24 mouse cellular contexts compared by ENCODE assay signal in genomic region chr13:112636498-112636897, GRCm38 (mm10). TPM values are rescaled to one million over a fixed set of nuclear protein-coding genes. Genes with fewer than 3 reads are reported as not detected.
DNase-seq lines count a peak whose midpoint lies in the region; ATAC-seq and TF ChIP-seq lines count a peak whose summit lies in the region.
"Had no signal": no experiment of that assay in that cellular context is flagged by ENCODE, and none has a peak within 500 bp of the region (broad histone marks: within the 10 kb centered on the region; RNA-seq: fewer than 3 reads in every experiment).

No protein-coding gene starts in this region.

- ATAC-seq in erythroid progenitor cell, adult 5-6 weeks (replicated peaks; ENCODE audit: low FRiP score, poor library complexity, severe bottlenecking), result peak; percentile 54; the same call in 1 of the 2 replicates
- ATAC-seq in liver, embryonic 14.5 days (ENCODE audit: insufficient read depth), result peak; percentile 66
- peak; percentile 62 for ATAC-seq in megakaryocyte-erythroid progenitor cell, adult 5-6 weeks (replicated peaks; ENCODE audit: low FRiP score, low TSS enrichment, poor library complexity, severe bottlenecking)
- no peak for ATAC-seq in forebrain, embryonic 12.5 days (ENCODE audit: low FRiP score)
- ATAC-seq: activated CD4-positive, CD25-positive, alpha-beta regulatory T cell, adult 4 months; forebrain, embryonic 16.5 days; Patski had no signal

- H3K9me3 ChIP-seq in MEL (replicated peaks; ENCODE audit: insufficient read depth, low read length), result no peaks in the 10 kb centered on the region
- no peaks in the 10 kb centered on the region for H3K9me3 ChIP-seq in liver, embryonic 14.5 days (ENCODE audit: control insufficient read depth, low read length)
- H3K9me3 ChIP-seq in forebrain, embryonic 12.5 days, result no peaks in the 10 kb centered on the region
- H3K9me3 ChIP-seq: embryonic facial prominence, embryonic 10.5 days; heart, embryonic 15.5 days; hindbrain, embryonic 13.5 days had no signal

- no peak for TF ChIP-seq POLR2A in MEL (IDR thresholded peaks at IDR 0.05; ENCODE audit: control insufficient read depth in 1 of 2, insufficient read depth in 1 of 2, low read depth in 1 of 2, low read length in 2 of 2, poor library complexity in 1 of 2)

- no peaks in the 10 kb centered on the region for H3K27me3 ChIP-seq in MEL (ENCODE audit: control insufficient read depth in 1 of 2, insufficient read depth in 2 of 2, low read length in 2 of 2)
- no peaks in the 10 kb centered on the region for H3K27me3 ChIP-seq in liver, embryonic 14.5 days (ENCODE audit: control insufficient read depth, insufficient read depth, low read length)
- H3K27me3 ChIP-seq in forebrain, embryonic 12.5 days, result no peaks in the 10 kb centered on the region
- H3K27me3 ChIP-seq: heart, embryonic 15.5 days had no signal

- peak in 1 of 2 experiments; percentile 49; a peak in 2 of 4 replicates for TF ChIP-seq EP300 in MEL (IDR thresholded peaks at IDR 0.05; ENCODE audit: low read depth in 1 of 2, low read length in 2 of 2)
- no peak for TF ChIP-seq EP300 in liver, embryonic 14.5 days (IDR thresholded peaks at IDR 0.05; ENCODE audit: low read depth)

- H3K9ac ChIP-seq in MEL (ENCODE audit: control insufficient read depth, low read depth, low read length, poor library complexity, severe bottlenecking), result no peak overlapping the region; the same call in 1 of the 2 replicates
- no peak overlapping the region for H3K9ac ChIP-seq in liver, embryonic 14.5 days (replicated peaks)
- H3K9ac ChIP-seq in forebrain, embryonic 12.5 days, result no peak overlapping the region
- H3K9ac ChIP-seq: heart, embryonic 15.5 days; hindbrain, embryonic 13.5 days had no signal

- WGBS in liver, embryonic 14.5 days (ENCODE audit: insufficient replicate concordance), result 27% methylated on average over 3 of the region's 3 CpGs
- WGBS in forebrain, embryonic 12.5 days, result 52% methylated on average over 3 of the region's 3 CpGs

- H3K4me1 ChIP-seq in MEL (ENCODE audit: control insufficient read depth in 1 of 2, insufficient read depth in 2 of 2, low read length in 2 of 2), result peaks cover 13 to 20% of the 10 kb centered on the region in 2 experiments
- H3K4me1 ChIP-seq in liver, embryonic 14.5 days (replicated peaks; ENCODE audit: control insufficient read depth in 2 of 2, insufficient read depth in 2 of 2, low read length in 1 of 2), result peaks cover 6 to 16% of the 10 kb centered on the region in 2 experiments
- no peaks in the 10 kb centered on the region for H3K4me1 ChIP-seq in forebrain, embryonic 12.5 days
- H3K4me1 ChIP-seq: embryonic facial prominence, embryonic 10.5 days; heart, embryonic 15.5 days; hindbrain, embryonic 13.5 days had no signal

- no peaks in the 10 kb centered on the region for H3K79me2 ChIP-seq in MEL (ENCODE audit: control insufficient read depth, insufficient read depth, low read length, poor library complexity)

- no peak overlapping the region for H3K4me2 ChIP-seq in liver, embryonic 14.5 days (ENCODE audit: low read depth)
- no peak overlapping the region for H3K4me2 ChIP-seq in forebrain, embryonic 12.5 days
- H3K4me2 ChIP-seq: heart, embryonic 11.5 days; heart, embryonic 15.5 days; hindbrain, embryonic 13.5 days had no signal

- DNase-seq in MEL (ENCODE audit: low read depth, low spot score), result peak; percentile 79
- DNase-seq in liver, embryonic 14.5 days (ENCODE audit: low read depth in 3 of 3, low spot score in 3 of 3), result no peak
- DNase-seq in left cerebral cortex, postnatal 4 days, result no peak
- DNase-seq in thymus, postnatal 14 days, result no peak
- DNase-seq: adrenal gland, postnatal 14 days; cerebellum, adult 11-12 months; cerebellum, adult 9-10 months; cerebellum, postnatal 25 days; gastrocnemius, postnatal 10 days; heart, adult 2 months; heart, postnatal 14 days had no signal

- 0 out of 2 replicates have a peak overlapping the region, but pooled peaks have one; percentile 15 for H3K27ac ChIP-seq in MEL (ENCODE audit: control insufficient read depth, low read depth, low read length)
- no peak overlapping the region for H3K27ac ChIP-seq in liver, embryonic 14.5 days
- H3K27ac ChIP-seq in forebrain, embryonic 12.5 days, result no peak overlapping the region
- H3K27ac ChIP-seq: embryonic facial prominence, embryonic 10.5 days; heart, adult 2 months; heart, embryonic 15.5 days; hindbrain, embryonic 13.5 days had no signal

- TF ChIP-seq CTCF in MEL (IDR thresholded peaks at IDR 0.05 in 2 of 3, conservative IDR thresholded peaks at IDR 0.05 in 1 of 3; ENCODE audit: control insufficient read depth in 1 of 3, insufficient read depth in 1 of 3, low read depth in 2 of 3, low read length in 3 of 3, poor library complexity in 1 of 3, severe bottlenecking in 1 of 3), result no peak
- TF ChIP-seq CTCF in liver, embryonic 14.5 days (IDR thresholded peaks at IDR 0.05; ENCODE audit: low read depth), result no peak

- no peak for TF ChIP-seq RAD21 in MEL (IDR thresholded peaks at IDR 0.05; ENCODE audit: low read depth, low read length)

- H3K4me3 ChIP-seq in MEL (ENCODE audit: control insufficient read depth in 1 of 2, insufficient read depth in 1 of 2, low read depth in 2 of 2, low read length in 2 of 2), result no peak overlapping the region
- no peak overlapping the region for H3K4me3 ChIP-seq in liver, embryonic 14.5 days (ENCODE audit: insufficient read depth in 1 of 2, low read depth in 2 of 2, low read length in 2 of 2)
- no peak overlapping the region for H3K4me3 ChIP-seq in forebrain, embryonic 12.5 days (replicated peaks)
- H3K4me3 ChIP-seq: embryonic facial prominence, embryonic 10.5 days; erythroblast, embryonic 14.5 days; heart, adult 2 months; heart, embryonic 15.5 days; hindbrain, embryonic 13.5 days had no signal

- peaks cover 0 to 12% of the 10 kb centered on the region in 2 experiments; a peak in 2 of 4 replicates for H3K36me3 ChIP-seq in MEL (ENCODE audit: control insufficient read depth in 1 of 2, insufficient read depth in 2 of 2, low read length in 2 of 2)
- no peaks in the 10 kb centered on the region for H3K36me3 ChIP-seq in liver, embryonic 14.5 days (replicated peaks; ENCODE audit: control insufficient read depth, insufficient read depth, low read depth)
- no peaks in the 10 kb centered on the region for H3K36me3 ChIP-seq in forebrain, embryonic 12.5 days (replicated peaks)
- H3K36me3 ChIP-seq: embryonic facial prominence, embryonic 10.5 days; heart, embryonic 15.5 days; hindbrain, embryonic 13.5 days had no signal

- intact Hi-C loops in left cerebral cortex, postnatal 4 days (cut with DNase I), result no loop called here

TF ChIP-seq in MEL, 35 proteins besides CTCF, POLR2A, EP300 and RAD21:
- TF ChIP-seq GATA1 (IDR thresholded peaks at IDR 0.05; ENCODE audit: low read depth, low read length), result peak; percentile 58
- 0 out of 2 replicates have a peak, but pooled peaks have one; percentile 17 for TF ChIP-seq ETS1 (IDR thresholded peaks at IDR 0.05; ENCODE audit: low read depth, low read length)
- TF ChIP-seq TCF12 (IDR thresholded peaks at IDR 0.05; ENCODE audit: low read depth, low read length), result 0 out of 2 replicates have a peak, but pooled peaks have one; percentile 28
- peak; percentile 53 for TF ChIP-seq TAL1 (IDR thresholded peaks at IDR 0.05; ENCODE audit: low read length)
- no peak for TF ChIP-seq ELF1 (IDR thresholded peaks at IDR 0.05; ENCODE audit: low read depth, low read length)

RNA-seq across cellular contexts. Expression of gene Ddx4, which starts 15.8 kb away (rescaled TPM):
- 0.95 and 1.3 TPM in 2 replicates for total RNA-seq in MEL (2012; rRNA removed)
- polyA plus RNA-seq in MEL (2012; ENCODE audit: insufficient read depth in 1 of 2, insufficient read length in 2 of 2, low read depth in 1 of 2, low replicate concordance in 2 of 2, missing spikeins in 1 of 2), result under 1 TPM in 1 of 2 experiments, not detected in 1; 0.31 TPM
- 0.72 and 2.1 TPM in 2 replicates for total RNA-seq in erythroid progenitor cell, adult 5-6 weeks (2015; ENCODE audit: low replicate concordance)
- total RNA-seq in erythroid progenitor cell, adult 5-6 weeks (2017; ENCODE audit: low replicate concordance), result 1.9 and 2.3 TPM in 2 replicates
- 0.22 and 0.32 TPM in 2 replicates for polyA plus RNA-seq in liver, embryonic 14.5 days (2012; rRNA removed)
- polyA plus RNA-seq in liver, embryonic 14.5 days (2014; fragmentation: Nextera tagmentation; extraction: Ambion mirVana), result 0.09 and 0.21 TPM in 2 replicates
- total RNA-seq in megakaryocyte-erythroid progenitor cell, adult 5-6 weeks (2014; fragmentation: Nextera tagmentation), result 1.7 and 4.4 TPM in 2 replicates
- total RNA-seq in megakaryocyte-erythroid progenitor cell, adult 5-6 weeks (2017), result 1.6 and 4.1 TPM in 2 replicates
- total RNA-seq in left cerebral cortex, postnatal 4 days (2021), result 1 to 10 TPM in 1 of 2 experiments, under 1 TPM in 1; 0.92 to 1.0 TPM
- polyA plus RNA-seq in forebrain, embryonic 12.5 days (2016; fragmentation: Nextera tagmentation; extraction: Ambion mirVana), result 0.77 and 0.86 TPM in 2 replicates
- polyA plus RNA-seq: activated CD4-positive, CD25-positive, alpha-beta regulatory T cell, adult 4 months; C2C12; erythroblast, embryonic 14.5 days; Patski had no signal

RNA-seq across cellular contexts. Expression of gene Slc38a9, which starts 24.1 kb away (rescaled TPM):
- 11.9 and 14.1 TPM in 2 replicates for total RNA-seq in MEL (2012; rRNA removed)
- 10 to 100 TPM in 1 of 2 experiments, not detected in 1; 10.8 TPM for polyA plus RNA-seq in MEL (2012; ENCODE audit: insufficient read depth in 1 of 2, insufficient read length in 2 of 2, low read depth in 1 of 2, low replicate concordance in 2 of 2, missing spikeins in 1 of 2)
- total RNA-seq in erythroid progenitor cell, adult 5-6 weeks (2015; ENCODE audit: low replicate concordance), result 67.8 and 126 TPM in 2 replicates
- 87.1 and 130 TPM in 2 replicates for total RNA-seq in erythroid progenitor cell, adult 5-6 weeks (2017; ENCODE audit: low replicate concordance)
- 9.2 and 10.9 TPM in 2 replicates for polyA plus RNA-seq in liver, embryonic 14.5 days (2012; rRNA removed)
- 8.3 and 9.2 TPM in 2 replicates for polyA plus RNA-seq in liver, embryonic 14.5 days (2014; fragmentation: Nextera tagmentation; extraction: Ambion mirVana)
- total RNA-seq in megakaryocyte-erythroid progenitor cell, adult 5-6 weeks (2014; fragmentation: Nextera tagmentation), result 122 and 153 TPM in 2 replicates
- 33.5 and 44.5 TPM in 2 replicates for total RNA-seq in megakaryocyte-erythroid progenitor cell, adult 5-6 weeks (2017)
- total RNA-seq in left cerebral cortex, postnatal 4 days (2021), result 10 to 100 TPM; 17.5 to 20.9 TPM
- polyA plus RNA-seq in forebrain, embryonic 12.5 days (2016; fragmentation: Nextera tagmentation; extraction: Ambion mirVana), result 21.8 and 22.2 TPM in 2 replicates

RNA-seq across cellular contexts. Expression of gene Il31ra, which starts 42.3 kb away (rescaled TPM):
- 2.1 and 2.2 TPM in 2 replicates for total RNA-seq in MEL (2012; rRNA removed)
- polyA plus RNA-seq in MEL (2012; ENCODE audit: insufficient read depth in 1 of 2, insufficient read length in 2 of 2, low read depth in 1 of 2, low replicate concordance in 2 of 2, missing spikeins in 1 of 2), result 1 to 10 TPM in 1 of 2 experiments, not detected in 1; 2.1 TPM
- 0.42 TPM in 1 of 2 replicates, not detected in the other for total RNA-seq in erythroid progenitor cell, adult 5-6 weeks (2015; ENCODE audit: low replicate concordance)
- total RNA-seq in erythroid progenitor cell, adult 5-6 weeks (2017; ENCODE audit: low replicate concordance), result 0.13 and 0.91 TPM in 2 replicates
- 0.01 and 0.04 TPM in 2 replicates for polyA plus RNA-seq in liver, embryonic 14.5 days (2012; rRNA removed)
- 0.08 TPM in 1 of 2 replicates, not detected in the other for polyA plus RNA-seq in liver, embryonic 14.5 days (2014; fragmentation: Nextera tagmentation; extraction: Ambion mirVana)
- total RNA-seq in megakaryocyte-erythroid progenitor cell, adult 5-6 weeks (2014; fragmentation: Nextera tagmentation), result 8.1 and 10.4 TPM in 2 replicates
- 6.5 and 9.9 TPM in 2 replicates for total RNA-seq in megakaryocyte-erythroid progenitor cell, adult 5-6 weeks (2017)
- total RNA-seq in left cerebral cortex, postnatal 4 days (2021), result not detected
- polyA plus RNA-seq in forebrain, embryonic 12.5 days (2016; fragmentation: Nextera tagmentation; extraction: Ambion mirVana), result 0.06 and 0.14 TPM in 2 replicates
- total RNA-seq: heart, adult 2 months had no signal
- polyA plus RNA-seq: C2C12; embryonic facial prominence, embryonic 10.5 days; erythroblast, embryonic 14.5 days; forebrain, embryonic 11.5 days; heart, adult 2 months; Patski had no signal
